Mouse (Mus musculus) olfactory bulb, adult 2 months (tissue): Measurements from ENCODE around the gene Lin28b.

Experiments used
- CTCF ChIP-seq: fragments of 200-500 bp; IDR thresholded peaks from 2 replicates; pipeline ENCODE4 v1.5.1; 2012; ENCODE audit warnings: low read depth, mild to moderate bottlenecking, low read length, moderate library complexity; ENCODE audit not compliant: insufficient read depth
- POLR2A ChIP-seq: fragments of 200-500 bp; IDR thresholded peaks from 2 replicates; pipeline ENCODE4 v1.6.1; 2012; ENCODE audit warnings: mild to moderate bottlenecking, low read depth, low read length, moderate library complexity; ENCODE audit not compliant: insufficient read depth

GRCm38 (mm10) chr10:45411741-45412140, 74.5 kb downstream of the Lin28b start:
- TF ChIP-seq CTCF (no peak), POLR2A (no peak)
